Mouse (Mus musculus) liver, adult 2 months (tissue): Measurements from ENCODE around the gene Plekho1.

Experiments used
- CTCF ChIP-seq: fragments of 200-500 bp; IDR thresholded peaks from 2 replicates; pipeline ENCODE4 v1.5.1; 2011; ENCODE audit warnings: low read depth, low read length, control low read depth
- POLR2A ChIP-seq: fragments of 200-500 bp; IDR thresholded peaks from 2 replicates; pipeline ENCODE4 v1.6.1; 2011; ENCODE audit warnings: low read length, control low read depth; ENCODE audit not compliant: insufficient read depth; ENCODE audit errors: extremely low read depth

GRCm38 (mm10) chr3:95959807-95960206 lies 36.0 kb downstream of the Plekho1 start:
- TF ChIP-seq POLR2A = no peak
- no peak for TF ChIP-seq CTCF
